In genomic region chr3:54361656-54362055, GRCm38 (mm10) we compare ENCODE assay signal across 12 mouse cellular contexts. TPM values are rescaled to one million over a fixed set of nuclear protein-coding genes. Genes with fewer than 3 reads are reported as not detected.
DNase-seq lines count a peak whose midpoint lies in the region; ATAC-seq lines count a peak whose summit lies in the region.
"Had no signal": no experiment of that assay in that cellular context is flagged by ENCODE, and none has a peak within 500 bp of the region (broad histone marks: within the 10 kb centered on the region; RNA-seq: fewer than 3 reads in every experiment).

No protein-coding gene starts in this region.

- H3K27ac ChIP-seq in heart, embryonic 16.5 days (ENCODE audit: low read length), result peak overlapping the region; percentile 44; the same call in 1 of the 2 replicates
- no peak overlapping the region for H3K27ac ChIP-seq in brown adipose tissue, adult 24 weeks (replicated peaks; ENCODE audit: low read depth, low read length)
- H3K27ac ChIP-seq in intestine, embryonic 16.5 days (ENCODE audit: low read length), result 0 out of 2 replicates have a peak overlapping the region, but pooled peaks have one; percentile 33
- H3K27ac ChIP-seq in midbrain, embryonic 14.5 days (replicated peaks; ENCODE audit: low read depth, low read length), result no peak overlapping the region
- H3K27ac ChIP-seq: hindbrain, embryonic 14.5 days had no signal

- H3K9ac ChIP-seq in heart, embryonic 16.5 days (ENCODE audit: low read length), result peak overlapping the region; percentile 35; the same call in 1 of the 2 replicates
- H3K9ac ChIP-seq in intestine, embryonic 16.5 days (ENCODE audit: low read depth, low read length), result no peak overlapping the region
- H3K9ac ChIP-seq in midbrain, embryonic 14.5 days (replicated peaks; ENCODE audit: low read length), result no peak overlapping the region
- H3K9ac ChIP-seq: hindbrain, embryonic 14.5 days had no signal

- no peaks in the 10 kb centered on the region for H3K4me1 ChIP-seq in heart, embryonic 16.5 days (ENCODE audit: control insufficient read depth, insufficient read depth, low read length)
- no peaks in the 10 kb centered on the region for H3K4me1 ChIP-seq in brown adipose tissue, adult 24 weeks (ENCODE audit: control insufficient read depth, insufficient read depth, insufficient read length, low read length)
- peaks cover 15% of the 10 kb centered on the region for H3K4me1 ChIP-seq in intestine, embryonic 16.5 days (ENCODE audit: control insufficient read depth, insufficient read depth, low read length)
- H3K4me1 ChIP-seq in midbrain, embryonic 14.5 days (ENCODE audit: control insufficient read depth, insufficient read depth, low read length), result no peaks in the 10 kb centered on the region

- DNase-seq in heart, postnatal 10 days, result no peak
- DNase-seq in 3T3-L1 (ENCODE audit: low read depth, low spot score), result peak; percentile 69
- DNase-seq in midbrain, embryonic 14.5 days, result no peak
- no peak for DNase-seq in urinary bladder, postnatal 10 days (ENCODE audit: low spot score)
- DNase-seq: cerebellum, adult 2 months; kidney, adult 9 months; right cerebral cortex, adult 18-20 months had no signal

- H3K4me3 ChIP-seq in heart, embryonic 16.5 days (ENCODE audit: low read length), result peak overlapping the region; percentile 31
- 0 out of 2 replicates have a peak overlapping the region, but pooled peaks have one; percentile 3 for H3K4me3 ChIP-seq in brown adipose tissue, adult 24 weeks (ENCODE audit: insufficient read depth, low read depth, low read length)
- H3K4me3 ChIP-seq in intestine, embryonic 16.5 days (ENCODE audit: low read length), result peak overlapping the region; percentile 19
- H3K4me3 ChIP-seq in midbrain, embryonic 14.5 days (replicated peaks; ENCODE audit: low read depth, low read length), result no peak overlapping the region

- no peaks in the 10 kb centered on the region for H3K36me3 ChIP-seq in heart, embryonic 16.5 days (ENCODE audit: control insufficient read depth, insufficient read depth)
- no peaks in the 10 kb centered on the region for H3K36me3 ChIP-seq in intestine, embryonic 16.5 days (ENCODE audit: control insufficient read depth, insufficient read depth, low read length)
- no peaks in the 10 kb centered on the region for H3K36me3 ChIP-seq in midbrain, embryonic 14.5 days (ENCODE audit: control insufficient read depth, insufficient read depth, low read length)

- H3K9me3 ChIP-seq in heart, embryonic 16.5 days (replicated peaks; ENCODE audit: control insufficient read depth, low read length), result no peaks in the 10 kb centered on the region
- no peaks in the 10 kb centered on the region for H3K9me3 ChIP-seq in intestine, embryonic 16.5 days (ENCODE audit: control insufficient read depth, low read length)
- no peaks in the 10 kb centered on the region for H3K9me3 ChIP-seq in midbrain, embryonic 14.5 days (ENCODE audit: control insufficient read depth, low read length)

- ATAC-seq in heart, embryonic 16.5 days (replicated peaks; ENCODE audit: extremely low read depth, insufficient read depth, low FRiP score), result no peak
- ATAC-seq in intestine, embryonic 16.5 days, result no peak
- no peak for ATAC-seq in midbrain, embryonic 14.5 days (ENCODE audit: low FRiP score, low TSS enrichment)

- peak overlapping the region; percentile 19; the same call in 1 of the 2 replicates for H3K4me2 ChIP-seq in heart, embryonic 16.5 days (ENCODE audit: low read depth, low read length)
- H3K4me2 ChIP-seq in intestine, embryonic 16.5 days (ENCODE audit: low read depth, low read length), result 0 out of 2 replicates have a peak overlapping the region, but pooled peaks have one; percentile 0
- H3K4me2 ChIP-seq in midbrain, embryonic 14.5 days (ENCODE audit: low read length), result no peak overlapping the region

- H3K27me3 ChIP-seq in heart, embryonic 16.5 days (ENCODE audit: control insufficient read depth, insufficient read depth, low read length), result no peaks in the 10 kb centered on the region
- no peaks in the 10 kb centered on the region for H3K27me3 ChIP-seq in intestine, embryonic 16.5 days (replicated peaks; ENCODE audit: control insufficient read depth, insufficient read depth, low read length)
- H3K27me3 ChIP-seq in midbrain, embryonic 14.5 days (ENCODE audit: control insufficient read depth, insufficient read depth, low read length), result no peaks in the 10 kb centered on the region

- intact Hi-C loops in heart, postnatal 10 days (cut with DNase I), result loop anchor here (5.0 kb wide), 2 partner anchors 76 to 116 kb away; no protein-coding TSS in a partner anchor

RNA-seq across cellular contexts. Expression of gene Postn, which starts 0.7 kb away (rescaled TPM):
- 394 and 476 TPM in 2 replicates for polyA plus RNA-seq in heart, embryonic 16.5 days (2015; fragmentation: Nextera tagmentation; extraction: Ambion mirVana)
- total RNA-seq in heart, postnatal 10 days (2021), result 100 to 1,000 TPM; 455 to 513 TPM
- polyA plus RNA-seq in brown adipose tissue, adult 24 weeks (2012; ENCODE audit: insufficient read depth, insufficient read length, missing spikeins), result 56.4 and 94.8 TPM in 2 replicates
- polyA plus RNA-seq in intestine, embryonic 16.5 days (2015; fragmentation: Nextera tagmentation; extraction: Ambion mirVana), result 110 and 116 TPM in 2 replicates
- polyA plus RNA-seq in midbrain, embryonic 14.5 days (2014; fragmentation: Nextera tagmentation; extraction: Ambion mirVana), result 2.8 and 13.1 TPM in 2 replicates
- total RNA-seq: MEL had no signal

Comparison
In these comparisons a context has a peak if more than half of its experiments do, and no peak if none do; other contexts are left out.
1. H3K27ac ChIP-seq: peak in heart, embryonic 16.5 days (single experiment) and intestine, embryonic 16.5 days (single experiment); none in brown adipose tissue, adult 24 weeks (single experiment) and midbrain, embryonic 14.5 days (single experiment).